Mouse (Mus musculus): ENCODE data around the gene Hgd.

Gene Hgd

DNA sequence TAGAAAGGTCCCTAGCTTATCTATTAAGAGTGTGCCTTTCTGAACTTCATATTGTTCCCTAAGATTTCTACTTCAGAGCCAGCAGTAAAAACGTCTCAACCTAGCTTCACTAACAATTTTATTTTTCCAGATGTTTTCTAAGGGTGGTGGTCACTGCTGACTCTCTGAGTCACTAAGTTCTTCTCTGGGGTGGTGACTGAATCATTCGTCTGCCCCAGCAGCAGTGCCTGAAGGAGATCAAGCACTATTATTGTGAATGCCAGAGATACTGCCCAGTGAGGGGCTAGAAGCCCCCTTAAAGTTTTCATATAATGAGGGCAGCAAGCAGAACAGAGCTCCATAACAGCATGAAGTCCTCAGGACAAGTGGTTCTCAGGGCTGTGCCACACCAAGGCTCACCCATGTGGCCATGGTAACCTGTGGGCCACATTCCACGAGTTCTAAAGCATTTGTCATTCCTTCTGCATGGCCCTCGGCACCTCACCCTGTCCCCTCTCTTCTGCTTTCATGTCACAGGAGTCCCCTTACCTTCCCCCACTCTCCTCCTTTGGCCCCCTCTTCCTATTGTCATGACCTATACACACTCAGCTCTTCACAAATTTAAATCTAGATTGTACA is 90.8 kb downstream of the Hgd start:
- no peak for DNase-seq (ENCODE audit: low spot score in 2 of 2)

DNA sequence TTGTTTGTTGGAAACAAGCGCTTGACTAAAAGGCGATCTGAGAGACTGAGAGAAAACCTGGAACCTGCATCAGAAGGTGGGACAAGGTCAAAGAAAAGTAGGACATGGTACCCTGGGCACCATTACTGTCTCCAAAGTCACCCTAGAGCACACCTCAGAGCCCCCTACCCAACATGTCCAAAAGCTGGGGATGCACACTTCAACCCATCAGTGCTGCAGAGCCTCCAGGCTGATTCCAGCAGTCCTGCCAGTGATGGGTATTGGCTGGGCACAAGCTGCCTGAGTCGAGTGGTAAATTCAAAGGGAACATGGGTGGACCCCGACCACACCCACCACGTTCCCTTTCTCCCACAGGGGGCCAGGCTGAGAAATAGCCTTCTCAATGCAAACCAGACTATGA is 95.4 kb downstream of the Hgd start:
- DNase-seq (ENCODE audit: low spot score in 2 of 2): no peak

DNA sequence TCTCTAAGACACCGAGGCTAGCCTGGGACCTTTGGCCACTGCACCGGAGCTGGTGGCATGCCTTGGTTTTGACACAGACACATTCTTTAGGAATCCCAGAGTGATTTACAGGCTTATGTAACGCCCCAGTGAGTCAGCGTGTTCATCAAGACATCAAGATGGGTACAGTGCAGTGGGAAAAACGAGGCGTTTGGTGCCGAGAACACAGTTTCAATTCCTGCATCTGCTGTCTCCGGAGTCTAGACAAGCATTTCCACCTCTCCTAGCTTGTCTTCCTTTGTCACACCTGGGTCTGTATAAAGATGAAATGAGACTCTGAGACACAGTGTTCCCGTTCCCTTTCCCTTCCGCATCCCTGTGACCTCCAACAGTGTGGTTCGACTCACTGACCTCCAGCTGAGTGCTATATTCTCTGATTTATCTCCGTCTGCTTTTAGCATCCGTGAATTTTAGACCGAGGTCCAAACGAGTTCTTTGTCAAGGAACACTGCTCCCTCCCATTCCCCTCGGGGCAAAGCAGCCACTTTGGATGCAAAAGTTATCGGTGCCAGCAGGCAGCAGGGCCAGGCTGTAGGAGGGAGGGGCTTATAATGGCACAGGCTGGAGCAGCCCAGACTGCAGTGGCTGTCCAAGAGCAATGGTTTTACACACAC is 96.2 kb downstream of the Hgd start:
- peak in 1 of 2 experiments; percentile 50 for DNase-seq (ENCODE audit: low spot score in 2 of 2)

DNA sequence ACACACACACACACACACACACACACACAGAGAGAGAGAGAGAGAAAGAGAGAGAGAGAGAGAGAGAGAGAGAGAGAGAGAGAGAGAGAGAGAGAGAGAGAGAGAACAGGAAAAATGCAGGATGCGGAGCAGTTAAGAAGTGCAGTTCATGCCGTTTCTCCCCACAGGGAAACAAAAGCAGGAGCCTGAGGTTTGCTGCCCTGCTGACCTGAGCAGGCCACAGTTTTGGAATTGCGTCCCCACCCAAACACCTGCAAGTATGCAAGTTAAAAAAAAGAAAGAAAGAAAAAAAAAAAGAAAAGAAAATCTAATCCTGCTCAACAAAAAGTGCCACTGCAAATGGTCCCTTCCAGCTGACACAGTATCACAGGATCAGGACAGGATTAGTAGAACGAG is 96.7 kb downstream of the Hgd start:
- no peak for DNase-seq (ENCODE audit: low spot score in 2 of 2)

DNA sequence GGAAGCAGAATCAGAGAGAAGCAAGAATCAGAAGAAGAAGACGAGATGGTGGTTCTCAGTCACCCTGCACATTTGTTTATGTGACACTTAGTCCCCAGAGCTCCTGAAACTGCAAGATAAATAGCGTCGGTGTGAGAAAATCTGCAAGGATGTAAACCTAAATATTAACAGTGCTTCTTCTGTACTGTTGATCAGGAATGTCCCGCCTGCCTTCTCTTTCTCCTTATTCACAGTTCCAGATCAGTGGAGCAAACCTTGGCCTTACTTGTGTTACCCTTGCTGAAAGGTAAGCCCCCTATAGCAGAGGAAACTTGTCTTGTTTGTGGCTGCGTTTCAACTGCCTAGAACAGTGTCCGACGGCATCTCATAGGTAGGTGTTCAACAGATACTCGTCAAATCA is 97.6 kb downstream of the Hgd start:
- no peak for DNase-seq (ENCODE audit: low spot score in 2 of 2)

DNA sequence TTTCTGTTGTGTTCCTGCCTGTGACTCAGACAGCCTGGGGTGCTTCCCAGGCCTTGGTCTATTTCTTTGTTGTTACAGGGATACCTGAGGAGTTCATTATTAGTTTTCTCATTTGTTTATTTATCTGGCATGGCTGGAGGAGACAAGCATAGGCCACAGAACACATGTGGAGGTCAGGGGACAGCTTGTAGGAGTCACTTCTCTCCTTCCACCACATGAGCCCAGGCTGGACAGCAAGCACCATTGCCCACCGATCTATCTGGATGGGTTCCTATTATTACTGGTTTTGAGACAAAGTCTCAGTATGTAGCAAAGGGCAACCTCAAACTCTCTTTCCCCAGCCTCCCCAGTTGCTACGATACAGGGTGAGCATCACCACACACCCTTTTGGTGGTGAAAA is 100.3 kb downstream of the Hgd start:
- DNase-seq (ENCODE audit: low spot score in 2 of 2): no peak

DNA sequence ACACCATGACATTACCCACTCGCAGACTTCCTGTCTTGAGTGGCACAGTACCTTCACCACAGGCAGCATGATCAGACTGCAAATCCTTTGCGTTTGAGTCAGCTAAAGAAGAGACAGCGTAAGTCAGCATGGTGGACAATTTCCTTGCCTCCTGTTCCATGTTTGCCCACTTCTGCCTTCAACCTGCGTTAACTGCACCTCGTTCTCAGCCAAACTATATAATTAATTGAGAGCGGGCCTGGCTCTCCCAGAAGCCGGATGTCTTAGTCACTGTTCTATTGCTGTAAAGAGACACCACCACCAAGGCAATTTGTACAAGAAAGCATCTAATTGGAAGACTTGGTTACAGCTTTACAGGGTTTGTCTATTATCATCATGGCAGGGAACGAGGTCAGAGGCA is 100.9 kb downstream of the Hgd start:
- no peak for DNase-seq (ENCODE audit: low spot score in 2 of 2)

Data from cerebellum, postnatal 4 days (tissue).